Mouse (Mus musculus): Measurements from ENCODE around the gene Maff.

Maff gene

GRCm38 (mm10) chr15:79366402-79366801 is 20.0 kb downstream of the Maff start:
- no peak for DNase-seq

- no peak for DNase-seq
Observed at GRCm38 (mm10) chr15:79368313-79368811, 21.9 kb downstream of the Maff start.

GRCm38 (mm10) chr15:79368861-79369440 is 22.5 kb downstream of the Maff start:
- DNase-seq: no peak

DNA sequence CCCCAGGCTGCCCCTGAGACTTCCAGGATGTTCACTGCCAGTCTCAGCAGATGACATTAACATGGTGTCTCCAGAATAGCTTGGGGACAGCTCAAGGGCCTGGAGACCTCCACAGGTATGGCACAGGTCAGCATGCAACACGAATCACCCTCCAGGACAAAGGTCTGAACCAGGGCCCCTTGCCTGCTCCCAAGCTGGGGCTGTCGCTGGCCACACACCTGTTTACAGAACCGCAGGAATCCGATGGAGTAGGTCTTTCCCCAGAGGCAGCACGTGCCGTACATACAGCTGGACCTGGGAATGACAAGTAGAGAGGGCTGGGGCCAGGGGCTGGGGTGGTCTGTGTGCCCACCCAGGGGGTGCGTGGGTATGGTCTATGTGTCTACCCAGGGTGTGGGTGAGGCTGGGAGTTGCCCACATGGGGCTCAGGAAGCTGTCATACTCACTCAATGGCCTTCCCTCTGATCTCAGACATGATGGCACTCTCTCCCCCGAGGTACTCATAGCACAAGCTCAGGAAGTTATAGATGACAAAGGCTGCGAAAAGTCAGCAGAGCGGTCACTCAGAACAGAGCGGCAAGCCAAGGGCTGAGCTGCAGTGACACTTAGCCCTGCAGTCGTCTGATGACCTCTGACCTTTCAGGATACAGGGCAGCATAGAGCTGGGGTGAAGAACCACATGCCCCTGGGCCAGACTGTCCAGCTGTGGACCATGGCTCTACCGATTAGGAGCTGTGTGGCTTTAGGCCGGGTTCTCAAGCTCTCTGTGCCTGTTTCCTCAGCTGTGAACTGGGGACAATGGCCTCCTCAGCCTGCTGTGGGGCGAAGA is 23.2 kb downstream of the Maff start:
- no peak for DNase-seq

GRCm38 (mm10) chr15:79370281-79370843 is 23.9 kb downstream of the Maff start:
- DNase-seq: no peak

GRCm38 (mm10) chr15:79374760-79375159 is 28.3 kb downstream of the Maff start:
- no peak for DNase-seq

GRCm38 (mm10) chr15:79377681-79378080 is 31.3 kb downstream of the Maff start:
- DNase-seq: peak in 1 of 2 experiments; percentile 33

DNA sequence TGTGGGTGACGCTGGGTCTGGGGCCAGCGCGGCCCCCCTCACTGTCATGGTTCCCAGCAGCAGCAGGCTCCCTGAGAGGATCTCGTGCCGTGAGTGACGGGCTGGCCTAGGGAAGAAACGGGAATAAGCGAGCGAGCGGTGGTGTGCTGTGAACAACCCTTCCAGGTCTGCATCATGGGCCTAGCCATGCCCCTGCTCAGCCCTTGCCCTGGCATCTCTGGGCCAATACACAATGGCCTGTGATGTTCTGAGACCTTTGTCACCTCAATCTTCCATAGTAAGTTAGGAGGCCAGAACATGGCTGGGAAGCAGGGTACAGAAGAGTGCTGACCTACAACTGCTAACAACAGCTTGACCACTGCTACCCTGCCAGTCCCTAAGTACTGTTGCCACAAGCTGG is 32.2 kb downstream of the Maff start:
- no peak for DNase-seq

DNA sequence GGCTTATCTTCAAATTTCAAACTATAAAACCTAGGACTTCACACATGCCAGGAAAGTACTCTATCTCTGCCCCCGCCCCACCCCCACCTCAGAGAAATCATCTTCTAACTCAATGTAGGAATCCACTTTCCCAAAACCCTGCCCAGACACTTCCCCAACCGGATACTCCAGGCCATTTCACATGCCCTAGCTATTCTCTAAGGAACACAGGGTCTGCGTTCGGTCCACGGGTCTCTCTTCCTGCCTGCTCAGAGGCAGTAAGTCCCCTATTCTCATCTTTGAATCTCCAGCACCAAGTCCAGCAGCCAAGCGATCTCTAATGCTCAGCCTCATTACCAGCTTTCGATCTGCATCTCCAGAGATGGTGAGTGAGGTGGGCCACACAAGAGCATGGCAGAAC is 33.2 kb downstream of the Maff start:
- no peak for DNase-seq

GRCm38 (mm10) chr15:79380468-79381444 is 34.3 kb downstream of the Maff start:
- peak; percentile 80 to 81 for DNase-seq

DNA sequence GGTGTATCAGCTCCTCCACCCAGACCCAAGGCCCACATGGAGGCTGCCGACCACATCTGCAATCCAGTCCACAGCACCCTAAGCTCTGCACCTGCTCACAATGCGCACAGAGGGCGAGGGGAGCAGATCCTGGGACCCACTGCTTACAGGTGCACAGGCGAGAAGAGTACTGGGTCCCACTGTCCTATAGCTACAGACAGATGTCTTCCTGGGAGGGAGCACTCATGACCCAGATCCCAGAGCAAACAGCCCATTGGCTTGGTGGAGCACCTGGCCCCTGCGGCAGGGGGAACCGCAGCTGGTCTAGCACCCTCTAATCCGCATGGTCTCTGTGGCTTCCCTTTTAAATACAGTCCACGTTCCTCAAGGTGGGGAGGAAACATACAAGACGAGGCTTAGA is 35.2 kb downstream of the Maff start:
- DNase-seq: no peak

DNA sequence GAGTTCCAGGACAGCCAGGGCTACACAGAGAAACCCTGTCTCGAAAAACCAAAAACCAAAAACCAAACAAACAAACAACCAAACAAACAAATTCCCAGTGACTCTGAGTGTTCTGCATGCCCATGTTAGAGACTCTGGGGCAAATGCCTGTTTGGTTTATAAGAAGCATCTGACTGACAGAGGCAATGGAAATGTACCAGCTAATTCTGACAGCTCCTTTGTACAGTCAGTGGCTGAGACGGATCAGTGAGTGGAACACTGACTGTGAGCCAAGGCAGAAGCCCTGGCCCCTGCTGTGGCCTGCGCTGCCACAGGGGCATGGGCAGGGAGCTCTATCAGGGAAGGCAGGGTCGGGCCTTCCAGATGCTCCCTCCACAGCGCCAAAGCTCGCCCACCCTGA is 40.7 kb downstream of the Maff start:
- DNase-seq: no peak

DNA sequence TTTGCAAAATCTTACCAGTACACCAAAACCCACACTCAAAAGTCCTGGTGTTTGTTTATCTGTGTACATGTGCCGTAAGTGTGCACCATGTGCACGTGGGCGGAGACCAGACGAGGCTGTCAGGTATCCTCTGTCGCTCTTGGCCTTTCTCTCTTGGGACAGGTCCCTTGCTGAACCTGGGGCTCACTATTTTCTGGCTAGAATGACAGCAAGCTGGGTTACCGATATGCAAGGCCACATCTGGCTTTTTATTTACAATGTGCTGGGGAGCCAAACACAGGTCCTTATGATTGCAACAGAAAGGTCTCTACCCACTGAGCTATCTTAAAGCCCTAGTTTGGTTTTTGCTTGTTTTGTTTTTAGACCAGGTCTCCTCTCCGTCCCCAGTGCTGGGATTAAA is 41.2 kb downstream of the Maff start:
- DNase-seq: no peak

- DNase-seq: no peak
Observed at GRCm38 (mm10) chr15:79388171-79388570, 41.8 kb downstream of the Maff start.

- no peak for DNase-seq
Observed at GRCm38 (mm10) chr15:79390434-79390833, 44.0 kb downstream of the Maff start.

- no peak for DNase-seq
Observed at GRCm38 (mm10) chr15:79391447-79392093, 45.1 kb downstream of the Maff start.

GRCm38 (mm10) chr15:79392527-79392926 is 46.1 kb downstream of the Maff start:
- no peak for DNase-seq

- no peak for DNase-seq
Observed at GRCm38 (mm10) chr15:79393101-79393500, 46.7 kb downstream of the Maff start.

DNA sequence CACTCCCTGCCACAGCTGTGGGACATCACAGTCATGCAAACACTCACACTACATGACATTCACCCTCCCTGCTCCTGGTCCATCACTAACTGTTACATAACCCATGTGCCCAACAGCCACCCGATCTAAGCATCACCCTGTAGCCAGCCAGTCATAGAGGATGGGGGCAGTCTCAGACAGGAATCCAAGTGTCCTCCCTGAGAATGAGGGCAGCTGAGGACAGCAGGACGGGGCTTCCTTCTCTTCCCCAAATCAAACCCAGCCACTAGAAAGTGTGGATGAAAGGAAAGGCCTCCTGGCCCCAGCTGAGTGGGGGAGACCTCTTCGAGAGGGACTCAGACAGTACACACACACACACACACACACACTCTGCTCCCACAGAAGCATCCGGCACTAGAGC is 48.4 kb downstream of the Maff start:
- DNase-seq: no peak

DNA sequence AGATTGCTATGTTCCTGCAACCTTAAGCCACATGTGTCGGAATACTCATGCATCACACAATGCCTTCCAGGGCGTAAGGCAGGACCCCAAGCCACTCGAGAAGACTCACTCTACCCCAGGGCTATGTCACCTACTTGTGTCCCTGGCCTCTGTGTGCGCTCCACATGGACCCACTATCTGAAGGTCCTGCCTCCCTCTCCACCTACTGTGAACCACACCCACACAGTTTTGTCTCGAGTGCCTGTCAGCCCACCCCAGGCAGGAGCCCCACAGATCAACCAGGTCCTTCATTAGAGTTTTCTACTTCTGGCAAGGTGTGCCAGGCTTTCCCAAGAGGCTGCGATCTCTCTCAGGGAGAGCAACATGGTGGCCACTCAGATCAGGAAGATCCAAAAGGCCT is 48.9 kb downstream of the Maff start:
- no peak for DNase-seq

GRCm38 (mm10) chr15:79396736-79397135 is 50.3 kb downstream of the Maff start:
- DNase-seq: no peak

Measured in cerebellum, adult 18-20 months (tissue).